Mouse (Mus musculus) thymus, postnatal 36 days (tissue): ENCODE data around the gene Pald1.

ENCODE experiments used
- DNase-seq, 2 experiments: peaks; one replicate each; pipeline ENCODE4 v3.0.0; 2022; ENCODE audit warnings: mixed read lengths in 2 of 2

Gene Pald1

DNA sequence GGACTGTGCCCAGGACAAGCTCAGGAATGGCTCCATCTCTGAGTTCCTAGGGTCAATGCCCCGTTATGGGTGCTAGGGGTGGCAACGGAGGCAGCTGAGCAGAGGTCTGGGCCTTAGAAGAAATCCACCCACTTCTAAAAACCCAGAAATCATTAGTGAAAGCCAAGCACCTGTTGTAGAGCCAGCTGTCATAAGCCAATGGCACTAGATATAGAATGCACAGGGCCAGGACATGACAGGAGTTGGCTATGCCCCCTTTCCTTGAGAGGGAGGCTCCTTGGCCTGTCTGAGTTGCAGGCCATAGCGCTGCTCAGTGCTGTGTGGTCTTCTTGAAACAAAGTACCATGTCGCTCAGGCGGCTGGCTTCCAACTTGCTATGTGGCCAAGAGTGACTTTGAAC lies 17.1 kb upstream of the Pald1 start:
- no peak for DNase-seq

DNA sequence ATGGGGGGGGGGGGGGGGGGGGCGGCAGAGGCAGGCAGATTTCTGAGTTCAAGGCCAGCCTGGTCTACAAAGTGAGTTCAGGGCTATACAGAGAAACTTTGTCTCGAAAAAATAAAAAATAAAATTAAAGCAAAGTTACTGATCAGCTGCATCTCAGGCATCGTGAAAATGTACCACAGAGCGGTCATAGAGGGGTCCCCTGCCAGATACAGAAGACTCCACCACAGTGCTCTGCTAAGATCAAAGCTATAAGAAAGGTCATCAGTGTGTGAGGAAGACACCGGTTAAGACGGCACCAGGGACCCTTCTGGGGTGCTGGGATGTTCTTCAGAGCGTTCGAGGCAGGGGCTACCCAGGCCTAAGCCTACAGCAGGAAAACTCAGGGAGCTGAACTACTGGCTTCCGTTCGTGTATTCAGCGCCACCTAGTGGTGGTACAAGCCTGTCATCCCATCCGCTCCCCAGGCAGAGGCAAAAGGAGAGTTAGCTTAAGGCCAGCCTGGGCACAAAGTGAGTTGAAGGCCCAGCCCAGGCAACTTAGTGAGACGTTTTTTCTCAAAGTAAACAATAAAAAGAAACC lies 15.9 kb upstream of the Pald1 start:
- peak; percentile 35 to 36 for DNase-seq

DNA sequence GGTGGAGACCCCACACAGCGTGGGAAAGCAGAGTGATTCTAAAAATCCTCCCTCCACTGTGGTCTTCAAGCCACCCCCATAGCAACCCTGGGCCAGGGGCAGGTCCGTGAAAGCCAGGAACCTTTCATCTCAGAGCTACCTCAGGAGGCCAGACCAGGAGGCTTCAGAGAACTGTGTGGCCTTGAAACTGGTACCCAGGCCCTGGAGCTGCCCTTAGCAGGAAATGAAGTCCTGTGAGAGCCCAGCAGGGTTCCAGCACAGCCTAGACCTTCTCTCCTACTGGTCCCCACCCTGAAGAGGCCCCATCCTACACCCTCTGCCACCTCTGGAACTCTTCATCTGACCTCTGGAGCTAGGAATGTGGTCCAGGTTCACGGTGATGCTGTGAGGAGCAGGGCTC lies 14.8 kb upstream of the Pald1 start:
- no peak for DNase-seq

DNA sequence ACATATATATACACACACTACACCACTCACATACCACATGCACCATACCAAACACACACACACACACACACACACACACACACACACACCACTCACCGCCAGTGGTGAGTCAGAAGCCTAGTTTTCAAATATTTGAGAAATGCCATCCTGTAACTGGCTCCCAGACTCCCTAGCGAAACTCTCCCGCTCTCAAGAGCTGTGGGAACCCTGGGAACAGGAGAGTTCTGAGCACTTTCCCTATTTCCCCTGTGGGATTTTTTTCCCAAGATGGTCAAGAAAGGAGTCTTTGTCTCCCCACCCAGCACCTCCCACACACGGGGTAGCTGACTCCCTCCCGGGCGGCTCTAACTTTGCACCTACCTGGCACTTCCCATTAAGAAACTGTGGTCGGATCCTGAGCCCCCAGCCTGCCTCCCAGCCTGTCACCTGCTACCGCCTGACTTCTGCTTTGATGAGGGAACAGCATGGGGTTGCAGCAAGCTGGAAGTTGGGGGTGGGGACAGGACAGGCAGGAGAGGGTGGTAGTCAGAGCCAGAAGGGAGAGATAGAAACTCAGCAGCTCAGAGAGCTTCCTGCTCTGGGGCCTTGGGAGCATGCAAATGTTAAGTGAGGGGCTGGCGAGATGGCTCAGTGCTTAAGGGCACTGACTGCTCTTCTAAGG lies 11.3 kb upstream of the Pald1 start:
- DNase-seq: no peak

DNA sequence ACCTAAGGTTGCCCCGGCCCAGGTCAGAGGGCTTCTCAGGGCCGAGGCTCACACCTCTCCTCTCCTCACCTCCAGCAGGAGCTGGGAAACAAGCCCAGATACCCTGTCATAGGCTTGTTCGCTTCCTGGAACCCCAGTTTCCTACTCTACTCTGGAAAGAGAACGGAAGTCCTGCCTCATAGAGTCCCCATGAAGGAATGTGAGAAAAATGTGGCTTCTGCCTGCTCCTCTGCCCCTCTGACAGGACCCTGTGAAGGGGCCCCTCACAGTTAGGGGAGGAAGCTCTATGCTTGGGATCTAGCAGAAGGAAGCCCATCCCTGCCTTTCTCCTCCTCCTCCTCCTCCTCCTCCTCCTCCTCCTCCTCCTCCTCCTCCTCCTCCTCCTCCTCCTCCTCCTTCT lies 9.3 kb upstream of the Pald1 start:
- no peak for DNase-seq

DNA sequence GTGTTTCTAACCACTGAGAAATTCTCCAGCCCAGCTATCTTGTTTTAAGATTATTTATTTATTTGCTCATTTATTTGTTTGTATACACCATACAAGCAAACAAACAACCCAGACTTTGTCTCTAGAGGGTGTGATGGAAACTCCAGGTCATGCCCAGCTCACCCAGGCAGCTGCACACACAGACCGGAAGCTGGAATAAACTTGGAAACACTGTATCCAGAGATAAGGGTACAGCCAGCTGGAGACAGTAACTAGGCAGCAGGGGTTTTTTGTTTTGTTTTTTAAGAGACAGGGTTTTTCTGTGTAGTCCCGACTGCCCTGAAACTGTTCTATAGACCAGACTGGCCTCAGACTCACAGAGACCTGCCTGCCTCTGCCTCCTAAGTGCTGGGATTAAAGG lies 6.8 kb upstream of the Pald1 start:
- no peak for DNase-seq

DNA sequence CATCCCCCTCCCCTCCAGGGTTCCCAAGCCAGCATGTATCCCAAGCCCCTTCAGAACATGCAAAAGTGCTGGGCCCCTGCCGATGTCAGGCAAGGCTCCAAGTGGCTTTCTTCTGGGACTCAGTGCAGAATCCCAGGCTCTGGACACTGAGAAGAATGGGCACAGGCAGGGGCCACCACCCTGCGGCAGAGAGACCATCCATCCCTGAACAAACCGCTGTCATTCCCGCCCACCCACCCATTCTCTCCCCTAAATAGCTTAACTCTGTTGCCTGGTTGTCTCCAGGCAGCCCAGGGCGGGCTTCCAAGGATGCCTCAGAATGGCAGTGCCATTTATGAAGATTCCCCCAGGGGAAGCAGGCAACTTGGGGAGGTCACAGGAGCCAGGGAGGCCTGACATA lies 5.7 kb upstream of the Pald1 start:
- no peak for DNase-seq

DNA sequence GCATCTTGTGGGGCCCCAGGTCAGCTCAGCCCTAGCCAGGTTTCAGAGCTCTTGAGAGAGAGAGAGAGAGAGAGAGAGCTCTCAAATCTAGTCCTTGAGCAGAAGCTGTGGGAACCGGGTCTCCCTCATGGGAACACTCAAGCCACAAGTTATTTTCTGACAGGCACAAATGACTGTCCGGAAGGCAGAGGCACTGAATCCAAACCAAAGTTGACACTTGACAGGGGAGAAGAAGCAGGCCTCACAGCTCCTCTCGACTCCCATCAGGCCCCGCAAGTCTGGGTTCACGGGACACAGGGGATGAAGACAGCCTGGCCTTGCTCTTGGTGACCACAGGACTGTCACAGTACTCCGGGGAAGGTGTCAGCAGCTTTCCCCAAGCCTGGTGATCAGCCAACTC lies 3.0 kb upstream of the Pald1 start:
- DNase-seq: no peak

DNA sequence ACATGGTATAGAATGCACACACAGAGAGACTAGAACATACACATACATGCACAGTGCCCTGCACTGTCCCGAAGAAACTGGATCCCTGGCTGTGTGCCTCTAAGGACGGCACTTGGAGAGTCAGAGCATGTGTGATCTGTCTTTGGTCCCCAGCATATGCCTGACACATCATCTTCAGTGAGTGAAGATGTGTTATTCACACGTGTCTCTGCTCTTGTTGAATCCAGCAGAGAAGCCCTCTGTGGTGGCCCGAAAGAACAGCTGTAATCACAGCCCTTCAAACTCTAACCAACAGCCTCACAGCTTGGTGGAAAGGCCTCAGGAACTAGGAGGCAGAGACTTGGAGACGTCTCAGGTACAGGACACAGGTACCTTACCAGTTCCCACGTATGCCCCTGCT lies 1.8 kb upstream of the Pald1 start:
- no peak for DNase-seq

DNA sequence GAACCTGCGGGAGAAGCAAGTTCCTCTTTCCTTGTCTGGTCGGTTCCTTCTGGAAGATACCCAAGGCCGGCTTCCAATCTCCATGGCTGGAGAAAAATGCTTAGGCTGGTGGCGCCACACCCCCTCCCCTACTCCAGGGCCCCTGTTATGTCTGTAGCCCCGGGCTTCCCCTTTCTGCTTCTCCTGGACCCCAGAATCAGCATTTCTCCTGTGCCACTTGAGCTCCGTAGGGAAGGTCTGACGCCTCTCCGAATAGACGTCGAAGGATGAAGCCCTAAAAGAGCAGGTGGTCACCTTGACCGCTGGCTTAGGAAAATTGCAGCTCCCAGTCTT lies 351 bp upstream of the Pald1 start:
- no peak for DNase-seq

DNA sequence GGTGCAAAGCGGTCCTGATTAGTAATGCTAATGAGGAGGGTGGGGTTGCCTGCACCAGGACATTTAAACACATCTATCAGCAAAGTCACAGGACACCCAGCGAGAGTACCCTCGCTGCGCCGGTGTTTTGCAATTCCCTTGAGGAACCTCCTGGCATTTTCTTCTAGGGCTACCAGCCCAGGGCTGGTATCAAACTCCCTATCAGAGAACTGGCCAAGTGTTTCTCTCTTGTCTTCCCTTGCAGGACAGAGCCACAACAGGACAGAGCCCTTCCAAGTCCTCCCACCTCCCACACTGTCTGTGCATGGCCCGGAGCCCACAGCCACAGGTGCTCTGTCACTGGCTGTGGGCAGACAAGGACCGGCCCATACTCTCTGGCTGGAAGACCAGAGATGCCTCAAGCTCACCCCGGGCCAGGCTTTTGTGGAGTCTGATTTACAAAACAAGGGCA lies 1.0 kb downstream of the Pald1 start:
- no peak for DNase-seq

DNA sequence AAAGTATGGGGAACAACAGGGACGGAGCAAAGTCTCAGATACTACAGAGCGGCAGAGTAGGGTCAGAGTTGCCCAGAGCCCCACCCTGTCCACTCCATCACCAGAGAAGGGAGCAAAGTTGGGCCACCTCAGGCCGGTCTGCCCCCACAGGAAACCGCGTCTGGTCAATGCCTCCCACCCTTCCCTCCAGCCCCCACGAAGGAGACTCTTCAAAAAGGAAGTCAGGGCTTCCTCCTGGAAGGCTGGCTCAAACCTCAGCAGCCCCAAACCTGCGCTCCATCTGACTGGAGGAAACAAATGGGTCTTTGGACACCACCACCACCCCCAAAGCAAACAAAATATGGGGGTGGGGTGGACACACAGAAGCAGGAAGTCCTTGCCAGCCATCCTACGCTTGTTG lies 1.5 kb downstream of the Pald1 start:
- DNase-seq: no peak

DNA sequence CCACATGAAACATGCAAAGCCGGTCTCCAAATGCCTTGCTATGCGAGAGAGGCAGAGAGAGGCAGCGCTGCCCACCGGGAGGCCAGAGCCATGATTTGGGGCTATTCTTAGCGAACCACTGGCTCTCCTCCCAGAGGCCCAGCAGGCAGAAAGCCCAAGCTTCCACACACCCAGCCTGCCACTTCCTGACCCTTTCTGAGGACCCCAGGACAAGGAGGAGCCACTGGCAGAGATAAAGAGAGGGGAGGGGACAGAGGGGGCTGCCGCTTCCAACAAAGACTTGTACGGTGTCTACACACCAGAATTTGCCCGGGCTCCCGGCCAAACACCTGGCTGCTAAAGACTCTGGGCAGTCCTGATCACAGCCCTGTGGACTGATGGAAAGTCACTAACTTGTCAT lies 3.1 kb downstream of the Pald1 start:
- no peak for DNase-seq

DNA sequence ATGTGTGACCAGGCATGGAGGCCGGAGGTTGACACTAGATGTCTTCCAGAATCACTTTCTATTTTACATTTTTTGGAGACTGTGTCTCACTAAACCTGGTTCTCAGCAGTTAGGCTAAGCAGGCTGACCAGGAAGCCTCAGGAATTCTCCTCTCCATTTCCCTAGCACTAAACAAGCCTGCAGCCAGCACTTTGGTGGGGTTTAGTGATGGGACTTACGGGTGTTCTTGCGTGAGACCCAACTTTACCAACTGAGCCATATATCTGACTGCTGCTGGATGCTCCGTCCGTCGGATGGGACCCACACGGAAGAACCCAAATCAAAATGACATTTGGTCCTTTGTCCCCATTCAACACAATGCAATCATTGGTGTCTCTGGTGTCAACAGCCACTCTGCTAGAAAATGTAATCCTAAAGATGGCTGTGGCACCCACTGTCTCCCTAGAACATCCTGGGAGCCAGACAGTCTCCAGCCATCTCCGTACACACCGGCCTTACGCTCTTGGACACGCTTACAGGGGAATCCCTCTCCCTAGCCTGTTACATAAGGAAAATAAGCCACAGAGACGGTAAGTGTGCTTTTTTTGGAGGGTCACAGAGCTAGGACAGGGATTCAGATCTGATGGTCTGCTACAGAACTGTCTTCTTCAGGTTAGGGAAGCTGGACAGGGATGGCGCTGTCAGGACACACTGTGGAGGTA lies 3.8 kb downstream of the Pald1 start:
- DNase-seq: no peak

DNA sequence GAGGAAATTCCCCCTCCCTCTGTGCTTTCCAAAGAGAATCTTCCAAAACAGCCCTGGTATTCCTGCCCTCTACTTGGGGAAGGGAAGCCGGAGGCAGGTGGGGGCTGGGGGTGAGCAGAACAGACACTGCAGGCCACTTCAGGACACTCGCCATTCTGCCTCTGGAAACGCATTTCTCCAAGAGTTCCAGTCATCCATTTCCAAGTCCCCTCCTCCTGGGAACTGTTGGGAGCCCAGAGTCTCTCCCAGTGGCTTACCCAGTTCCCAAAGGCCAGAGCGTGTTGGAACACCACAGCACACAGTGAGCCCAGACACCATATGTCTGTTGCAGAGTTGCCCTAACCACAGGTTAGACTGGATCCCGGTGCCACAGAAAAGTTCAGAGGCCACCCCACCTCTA lies 4.6 kb downstream of the Pald1 start:
- DNase-seq: no peak

DNA sequence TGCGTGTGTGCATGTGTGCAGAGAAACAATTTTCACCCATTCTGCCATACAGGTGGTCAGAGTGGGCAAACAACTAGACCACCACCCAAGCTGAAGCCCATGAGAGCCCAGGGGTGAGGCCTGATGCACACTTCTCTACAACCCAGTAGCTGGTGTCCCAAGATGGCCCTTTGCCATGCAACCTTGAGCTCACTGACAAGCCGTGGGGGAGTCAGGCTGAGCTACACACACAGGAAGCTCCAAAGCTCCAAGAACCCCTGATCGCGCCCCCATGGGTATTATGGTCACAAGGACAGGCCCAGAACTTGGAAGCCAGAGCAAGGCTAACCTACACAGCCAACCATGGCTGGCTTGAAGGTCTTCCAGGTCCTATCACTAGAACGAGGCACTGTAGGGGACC lies 5.3 kb downstream of the Pald1 start:
- DNase-seq: no peak

DNA sequence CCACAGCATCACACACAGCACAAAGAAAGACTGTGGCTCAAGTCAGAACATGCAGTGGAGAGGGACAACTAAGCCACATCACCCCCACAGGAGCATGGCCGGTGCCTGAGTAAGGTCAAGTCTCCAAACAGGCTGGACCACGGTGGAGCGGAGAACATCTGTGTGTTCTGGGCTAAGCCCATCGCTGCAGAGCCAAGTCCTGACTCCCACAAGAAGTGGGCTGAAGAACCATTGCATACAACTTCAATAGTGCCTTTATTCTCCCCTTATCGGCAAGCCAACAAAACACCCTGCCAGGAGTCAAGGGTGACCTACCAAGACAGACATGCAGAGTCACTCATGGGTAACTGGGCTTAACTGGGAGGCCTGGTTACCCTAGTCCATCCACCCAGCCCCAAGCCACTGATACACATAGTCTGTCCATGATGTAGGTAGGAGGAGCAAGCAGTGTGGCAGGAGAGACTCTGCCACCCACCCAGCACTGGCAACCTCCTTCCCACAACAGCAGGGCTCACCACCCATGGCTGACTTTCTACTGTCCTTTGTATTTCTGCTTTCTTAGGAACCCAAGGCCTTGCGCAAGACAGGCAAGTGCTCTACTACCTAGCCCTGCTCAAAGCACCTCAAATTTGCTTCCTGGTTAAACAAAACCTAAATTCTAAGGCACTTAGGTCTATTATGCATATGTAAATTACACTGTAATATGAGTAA lies 8.4 kb downstream of the Pald1 start:
- DNase-seq: no peak

DNA sequence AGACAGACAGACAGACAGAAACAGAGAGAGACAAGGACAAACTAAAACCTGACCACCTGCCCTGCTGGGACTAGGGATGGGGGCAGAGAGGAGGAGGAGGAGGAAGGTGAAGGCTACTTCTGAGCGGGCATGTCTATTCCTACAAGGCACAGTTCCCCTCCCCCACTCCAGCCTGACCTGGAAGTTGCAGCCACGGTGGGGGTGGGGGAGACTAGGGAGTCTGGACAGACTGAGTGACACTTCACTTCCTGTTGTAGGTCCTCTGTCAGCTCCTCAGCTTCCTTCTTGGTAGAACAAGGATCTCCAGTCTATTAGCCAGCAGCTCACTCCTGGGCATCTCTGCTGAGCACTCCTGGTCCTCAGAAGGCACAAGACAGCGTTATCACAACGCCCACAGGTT lies 9.3 kb downstream of the Pald1 start:
- DNase-seq: peak in 1 of 2 experiments; percentile 9

DNA sequence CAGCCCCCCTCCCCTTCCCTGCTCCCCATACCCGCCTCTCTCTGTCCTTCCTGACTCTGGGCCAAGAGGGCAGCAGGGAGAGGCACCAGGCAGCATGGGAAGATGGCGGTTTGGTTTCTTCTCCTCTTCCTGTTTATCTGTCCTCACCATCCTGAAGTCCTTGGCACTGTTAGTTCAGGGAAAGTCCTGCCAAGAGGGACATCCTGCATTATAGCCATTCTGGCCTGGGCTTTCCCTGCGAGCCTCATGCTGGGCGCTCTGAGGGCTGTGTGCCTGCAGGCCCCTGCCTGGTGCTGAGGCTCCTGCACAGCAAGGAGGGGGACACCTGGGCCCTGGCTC lies 10.8 kb downstream of the Pald1 start:
- no peak for DNase-seq

DNA sequence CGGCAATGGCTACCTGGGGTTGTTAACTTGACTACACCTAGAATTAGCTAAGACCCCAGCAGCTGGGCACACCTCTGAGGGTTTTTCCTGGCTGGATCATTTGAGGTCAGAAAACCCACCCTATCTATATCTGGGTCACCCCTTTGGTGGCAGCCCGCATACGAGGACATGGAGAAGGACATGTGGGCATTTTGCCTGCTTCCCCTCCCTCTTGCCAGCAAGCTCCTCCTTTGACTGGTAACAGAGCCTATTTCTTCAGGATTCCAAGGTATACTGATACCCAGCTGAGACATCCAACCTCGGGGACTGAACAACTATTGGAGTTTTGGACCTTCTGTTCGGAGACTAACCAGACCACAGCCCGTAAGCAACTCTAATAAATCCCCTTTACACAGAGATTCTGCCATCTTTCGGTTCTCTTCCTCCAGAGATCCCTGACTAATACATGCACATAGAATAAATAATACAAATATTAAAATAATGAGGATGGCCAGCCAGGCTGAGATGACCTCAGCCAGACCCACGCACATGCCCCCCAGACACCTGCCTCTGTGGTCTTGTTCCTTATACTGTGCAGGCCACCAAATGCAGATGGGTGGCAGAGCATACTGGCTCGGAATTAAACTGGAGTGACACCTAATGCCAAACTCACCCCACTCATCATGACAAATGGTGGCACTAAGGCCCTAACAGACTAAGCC lies 11.3 kb downstream of the Pald1 start:
- DNase-seq: no peak

DNA sequence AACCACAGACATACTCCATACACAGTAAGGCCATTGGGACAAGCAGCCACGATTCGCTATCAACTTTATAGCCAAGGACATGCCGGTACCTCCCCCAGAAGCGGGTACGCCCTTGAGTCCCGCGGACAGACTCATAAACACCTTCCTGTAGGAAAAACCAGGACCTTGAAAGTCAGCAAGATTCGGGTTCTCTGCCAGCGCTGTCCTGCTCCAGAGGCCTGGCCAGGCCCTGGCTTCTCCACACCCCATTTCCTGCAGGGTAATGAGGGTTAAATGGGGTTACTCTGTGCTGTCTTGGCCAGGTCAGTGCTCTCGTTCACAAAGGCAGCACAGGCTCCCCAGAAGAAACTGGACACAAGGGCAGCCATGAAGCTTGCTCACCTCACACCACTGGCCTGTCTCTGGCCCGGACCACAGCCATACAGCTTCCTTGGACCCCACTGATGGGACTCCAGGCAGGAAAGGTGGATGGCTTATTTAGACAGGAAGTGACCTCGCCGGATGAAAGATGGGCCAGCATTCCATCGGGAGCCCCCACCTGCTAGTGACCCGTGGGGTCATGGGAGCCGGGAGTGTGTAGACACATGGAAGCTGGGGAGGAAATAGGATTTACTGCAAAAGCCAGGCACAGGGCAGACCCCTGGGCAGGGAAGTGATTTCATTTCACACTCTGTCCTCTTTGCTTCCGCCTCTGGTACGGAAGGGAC lies 12.9 kb downstream of the Pald1 start:
- DNase-seq: no peak

DNA sequence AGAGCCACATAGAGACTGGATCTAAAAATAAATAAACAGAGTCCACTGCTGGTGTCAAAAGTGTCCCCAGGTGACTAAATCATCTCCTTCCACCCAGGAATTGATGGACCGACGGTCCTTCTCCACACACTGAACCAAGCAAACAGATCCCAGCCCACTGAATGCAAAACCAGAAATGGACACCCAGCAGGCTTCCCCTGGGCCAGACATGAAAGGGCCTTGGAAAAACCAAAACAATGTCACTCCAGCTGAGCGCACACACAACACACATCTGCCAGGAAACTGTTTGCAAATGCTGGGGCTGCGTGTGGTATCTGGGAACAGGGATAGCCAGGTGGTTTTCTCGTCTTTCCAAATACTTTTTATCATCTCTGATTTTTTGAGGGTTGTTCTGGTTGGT lies 13.6 kb downstream of the Pald1 start:
- DNase-seq: no peak

DNA sequence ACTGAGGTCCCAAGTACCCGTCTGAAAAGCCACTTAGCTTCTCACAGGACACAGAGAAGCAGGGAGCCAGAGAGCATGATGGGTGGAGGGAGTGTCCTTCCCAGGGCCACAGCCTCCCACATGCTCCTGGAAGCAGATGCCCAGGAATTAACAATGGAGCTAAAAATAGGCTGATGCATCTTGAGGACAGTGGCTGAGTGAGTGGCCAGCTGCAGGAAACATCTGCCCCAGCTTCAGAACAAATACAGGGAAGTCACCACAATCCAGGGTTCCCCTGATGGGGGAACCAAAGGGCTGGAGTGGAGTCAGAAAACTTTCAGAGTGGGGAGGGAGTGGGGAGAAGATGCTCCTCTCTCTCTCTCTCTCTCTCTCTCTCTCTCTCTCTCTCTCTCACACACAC lies 17.4 kb downstream of the Pald1 start:
- DNase-seq: no peak
